Mouse (Mus musculus) embryo, embryonic 10 days (tissue): ENCODE data around the gene Arhgef10l.

Experiments
- DNase-seq: peaks from one replicate; pipeline ENCODE4 v3.0.0-alpha.2; 2015; ENCODE audit warnings: low spot score

Gene Arhgef10l

GRCm38 (mm10) chr4:140522873-140523272 lies 142.9 kb downstream of the Arhgef10l start:
- DNase-seq, result no peak

GRCm38 (mm10) chr4:140520719-140521118 lies 145.1 kb downstream of the Arhgef10l start:
- DNase-seq, result no peak

GRCm38 (mm10) chr4:140513797-140514196 lies 152.0 kb downstream of the Arhgef10l start:
- DNase-seq, result no peak

- no peak for DNase-seq
These were observed 156.0 kb downstream of the Arhgef10l start for GRCm38 (mm10) chr4:140509856-140510255.

- DNase-seq, result peak; percentile 31
These were observed 158.6 kb downstream of the Arhgef10l start for GRCm38 (mm10) chr4:140507172-140507714.

- DNase-seq, result no peak
These were observed 160.2 kb downstream of the Arhgef10l start for GRCm38 (mm10) chr4:140505608-140506002.

DNA sequence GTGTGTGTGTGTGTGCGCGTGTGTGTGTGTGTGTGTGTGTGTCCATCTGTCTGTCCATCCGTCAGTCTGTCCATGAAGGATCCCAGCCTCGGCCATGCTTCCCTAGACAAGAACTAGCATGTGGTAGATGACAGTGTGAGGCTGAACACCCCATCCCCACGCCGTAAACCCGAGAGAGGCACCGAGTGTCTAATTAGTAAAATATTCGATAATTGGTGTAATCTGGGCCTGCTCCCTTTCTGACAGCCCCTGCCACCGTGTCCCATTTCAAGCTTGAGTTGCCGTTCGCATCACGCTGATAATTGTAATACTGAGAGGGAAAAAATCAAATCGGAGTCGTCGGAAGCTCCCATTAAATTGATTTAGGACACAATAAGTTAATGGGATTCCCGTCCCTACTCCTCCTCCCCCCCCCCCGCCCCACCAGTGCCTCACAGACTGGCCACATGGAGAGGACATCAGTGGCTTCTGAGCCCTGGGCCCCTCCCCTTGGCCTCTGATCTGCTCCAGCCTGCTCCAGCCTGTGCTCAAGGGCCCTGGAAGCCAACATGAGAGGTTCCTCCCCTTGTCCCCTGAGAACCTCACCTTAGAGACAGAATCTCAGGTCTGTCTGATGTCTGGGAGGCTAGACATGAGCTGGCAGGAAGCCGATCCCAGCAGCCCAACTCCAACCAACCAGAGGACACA lies 160.7 kb downstream of the Arhgef10l start:
- DNase-seq, result no peak

DNA sequence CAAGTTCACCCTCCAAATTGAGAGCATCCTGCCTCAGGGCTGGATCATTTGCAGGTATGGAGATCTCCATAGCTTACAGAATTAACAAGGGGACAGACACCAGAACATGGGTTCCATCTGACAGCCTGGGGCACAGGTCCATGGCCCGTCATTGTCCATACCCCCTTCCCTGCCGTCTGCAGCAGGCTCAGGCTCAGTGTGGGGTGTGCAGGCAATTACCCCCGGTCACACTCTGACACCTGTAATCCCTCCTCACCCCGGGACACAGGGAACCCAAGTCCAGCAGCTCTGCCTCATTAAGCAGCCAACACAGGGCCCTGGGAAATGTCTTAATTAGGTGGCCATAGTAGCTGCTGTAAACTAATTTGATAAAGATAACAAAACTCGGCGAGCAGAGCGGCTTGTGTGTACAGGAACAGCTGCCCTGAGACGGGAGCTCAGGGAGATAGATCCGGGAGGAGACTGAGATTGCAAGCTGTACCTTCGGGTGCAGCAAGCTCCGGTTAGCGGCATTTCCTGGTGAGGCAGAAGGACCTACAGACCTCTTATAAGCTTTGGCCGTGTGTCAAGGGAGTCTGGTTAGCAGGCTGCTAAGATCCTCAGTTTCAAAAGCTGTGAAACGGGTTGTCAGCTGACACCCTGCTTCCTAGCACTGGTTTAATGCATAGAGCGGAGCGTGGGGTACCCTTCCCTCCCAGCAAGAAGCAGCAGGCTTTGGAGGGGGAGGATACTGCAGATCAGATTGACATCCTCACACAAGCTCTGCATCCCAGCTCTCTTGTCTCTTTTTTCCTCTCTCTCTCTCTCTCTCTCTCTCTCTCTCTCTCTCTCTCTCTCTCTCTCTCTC lies 161.5 kb downstream of the Arhgef10l start:
- DNase-seq, result no peak

GRCm38 (mm10) chr4:140500766-140501165 lies 165.0 kb downstream of the Arhgef10l start:
- no peak for DNase-seq

DNA sequence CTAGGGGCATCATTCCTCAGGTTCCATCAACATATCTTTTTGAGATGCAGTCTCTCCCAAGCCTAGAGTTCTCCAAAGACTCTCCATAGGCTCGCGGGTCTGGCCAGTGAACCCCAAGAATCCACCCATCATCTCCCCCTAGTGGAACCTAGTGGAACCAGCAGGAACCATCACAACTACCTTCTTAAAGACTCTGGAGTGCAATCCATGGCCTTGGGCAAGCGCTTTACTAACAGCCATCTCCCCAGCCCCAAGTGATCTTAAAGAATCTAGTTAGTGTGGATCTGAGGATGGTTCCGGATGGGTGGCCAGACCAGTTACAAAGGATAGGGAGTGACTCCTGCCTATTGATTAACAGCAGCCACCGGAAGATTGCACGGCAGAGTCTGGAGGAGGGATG lies 166.2 kb downstream of the Arhgef10l start:
- DNase-seq, result no peak

GRCm38 (mm10) chr4:140497169-140497568 lies 168.6 kb downstream of the Arhgef10l start:
- DNase-seq, result peak; percentile 33

- no peak for DNase-seq
These were observed 174.3 kb downstream of the Arhgef10l start for GRCm38 (mm10) chr4:140491555-140491954.

DNA sequence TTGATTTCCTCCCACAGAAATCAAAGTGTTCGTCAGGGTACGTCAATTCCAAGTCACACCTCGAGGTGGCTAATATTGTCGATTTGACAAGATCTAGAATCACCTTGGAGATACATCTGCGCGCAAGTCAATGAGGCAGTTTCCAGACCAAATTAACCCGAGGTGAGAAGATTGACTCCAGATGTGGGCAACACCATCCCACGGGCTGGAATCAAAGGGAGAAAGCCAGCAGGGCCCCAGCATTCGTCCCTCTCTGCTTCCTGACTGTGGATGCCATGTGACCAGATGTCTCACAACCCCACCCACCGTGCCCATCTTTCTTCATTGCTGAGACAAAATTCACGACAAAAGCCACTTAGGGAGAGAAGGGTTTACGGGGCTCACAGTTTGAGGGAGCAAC lies 180.4 kb downstream of the Arhgef10l start:
- DNase-seq, result peak; percentile 27

- DNase-seq, result no peak
These were observed 182.7 kb downstream of the Arhgef10l start for GRCm38 (mm10) chr4:140483134-140483533.

- peak; percentile 31 for DNase-seq
These were observed 185.3 kb downstream of the Arhgef10l start for GRCm38 (mm10) chr4:140480369-140481067.

DNA sequence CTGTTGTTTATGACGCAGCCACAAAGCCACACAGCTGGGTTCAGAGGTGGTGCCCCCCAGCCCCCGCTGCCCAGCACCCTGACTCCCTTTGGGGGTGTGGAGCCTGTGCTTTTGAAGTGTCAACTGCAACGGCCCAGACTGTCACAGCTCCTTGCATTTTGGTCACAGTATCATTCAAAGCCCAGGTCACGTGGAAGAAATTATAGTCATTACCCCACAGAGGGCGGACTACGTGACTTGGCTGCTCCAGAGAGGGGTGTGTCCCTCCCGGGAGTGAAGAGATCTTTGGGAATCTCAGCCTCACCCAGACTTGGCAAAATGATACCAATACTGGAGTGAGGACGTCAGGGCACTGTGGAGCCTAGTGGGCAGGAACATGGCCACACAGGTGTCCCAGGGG lies 190.6 kb downstream of the Arhgef10l start:
- DNase-seq, result no peak

DNA sequence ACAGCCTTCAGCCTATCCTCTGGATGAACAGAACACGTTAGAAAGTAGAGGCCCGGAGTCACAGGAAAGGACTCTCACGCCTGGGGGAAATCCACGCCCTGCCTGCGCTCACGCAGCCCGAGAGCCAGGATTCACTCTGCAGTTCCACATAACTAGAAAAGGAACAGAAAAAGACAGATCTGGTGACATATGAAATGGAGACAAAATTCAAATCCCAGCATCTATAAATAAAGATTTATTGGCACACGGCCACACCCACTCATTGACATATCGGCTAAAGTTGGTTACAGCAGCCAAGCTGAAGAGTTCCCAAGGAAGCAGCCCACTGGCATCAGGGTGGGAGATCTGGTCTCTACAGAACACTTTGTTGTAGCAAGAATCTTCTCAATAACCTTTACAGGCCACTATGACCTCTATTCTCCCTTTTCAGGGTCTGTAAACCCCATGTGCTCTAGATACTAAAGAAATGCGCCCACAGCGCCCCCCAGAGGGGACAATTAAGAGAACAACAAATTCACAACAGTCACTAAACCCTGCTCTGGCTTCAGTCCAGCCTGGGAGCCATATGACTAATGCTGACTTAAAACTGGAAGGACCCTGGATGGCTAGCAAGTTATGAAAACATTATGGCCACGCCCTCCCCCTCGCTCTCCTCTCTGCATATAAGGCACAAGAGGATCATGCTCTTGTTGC lies 195.9 kb downstream of the Arhgef10l start:
- no peak for DNase-seq

GRCm38 (mm10) chr4:140467254-140467791 lies 198.5 kb downstream of the Arhgef10l start:
- no peak for DNase-seq
